Mouse (Mus musculus): ENCODE results near the gene Trio. TPM values are rescaled to one million over a fixed set of nuclear protein-coding genes. Genes with fewer than 3 reads are reported as not detected.
A peak's percentile ranks its signal among the peaks of the same experiment; 100 is the strongest.

The Trio gene
- polyA plus RNA-seq, 1 experiment from 2014 or later = 82.3 TPM

- 90% methylated on average over 6 of the region's 6 CpGs for WGBS
- ATAC-seq (ENCODE audit: insufficient number of reproducible peaks, insufficient read depth, low FRiP score, low TSS enrichment, low read depth) = no peak
Measured at GRCm38 (mm10) chr15:28037651-28038050, 12.0 kb upstream of the Trio start.

GRCm38 (mm10) chr15:28035601-28036000, 10.0 kb upstream of the Trio start:
- ATAC-seq (ENCODE audit: insufficient number of reproducible peaks, insufficient read depth, low FRiP score, low TSS enrichment, low read depth) = no peak
- WGBS = 85% methylated on average over 10 of the region's 10 CpGs
- no peak overlapping the region for H3K27ac ChIP-seq
- H3K4me1 ChIP-seq (replicated peaks) = no peaks in the 10 kb centered on the region
- H3K4me2 ChIP-seq = no peak overlapping the region
- H3K9ac ChIP-seq (replicated peaks) = no peak overlapping the region
- H3K9me3 ChIP-seq = no peaks in the 10 kb centered on the region
- H3K27me3 ChIP-seq = peaks cover 3% of the 10 kb centered on the region
- no peaks in the 10 kb centered on the region for H3K36me3 ChIP-seq
- no peak overlapping the region for H3K4me3 ChIP-seq (replicated peaks)

More at GRCm38 (mm10) chr15:28037651-28038050, 12.0 kb upstream of the Trio start:
- Histone ChIP-seq H3K9ac (replicated peaks) (no peak overlapping the region), H3K36me3 (no peaks in the 10 kb centered on the region), H3K4me1 (replicated peaks) (peaks cover 5% of the 10 kb centered on the region; the same call in 1 of the 2 replicates), H3K9me3 (no peaks in the 10 kb centered on the region), H3K4me3 (replicated peaks) (no peak overlapping the region), H3K27me3 (peaks cover 15% of the 10 kb centered on the region), H3K4me2 (no peak overlapping the region), H3K27ac (no peak overlapping the region)

- no peak overlapping the region for H3K4me2 ChIP-seq
- no peak overlapping the region for H3K9ac ChIP-seq (replicated peaks)
- 73% methylated on average over 10 of the region's 10 CpGs for WGBS
- no peak overlapping the region for H3K4me3 ChIP-seq (replicated peaks)
- H3K9me3 ChIP-seq = no peaks in the 10 kb centered on the region
- ATAC-seq (ENCODE audit: insufficient number of reproducible peaks, insufficient read depth, low FRiP score, low TSS enrichment, low read depth) = no peak
- H3K27me3 ChIP-seq = no peaks in the 10 kb centered on the region
- no peak overlapping the region for H3K27ac ChIP-seq
- H3K4me1 ChIP-seq (replicated peaks) = no peaks in the 10 kb centered on the region
- no peaks in the 10 kb centered on the region for H3K36me3 ChIP-seq
Measured at GRCm38 (mm10) chr15:28034636-28035035, 9.0 kb upstream of the Trio start.

GRCm38 (mm10) chr15:28029371-28029770, 3.7 kb upstream of the Trio start:
- no peak overlapping the region for H3K9ac ChIP-seq (replicated peaks)

GRCm38 (mm10) chr15:28028542-28028941, 2.9 kb upstream of the Trio start:
- Histone ChIP-seq H3K4me1 (replicated peaks) (peaks cover 14% of the 10 kb centered on the region), H3K4me2 (no peak overlapping the region), H3K9ac (replicated peaks) (no peak overlapping the region), H3K4me3 (replicated peaks) (no peak overlapping the region), H3K27me3 (no peaks in the 10 kb centered on the region), H3K27ac (no peak overlapping the region), H3K9me3 (no peaks in the 10 kb centered on the region), H3K36me3 (no peaks in the 10 kb centered on the region)
- WGBS = 94% methylated on average over 6 of the region's 6 CpGs
- no peak for ATAC-seq (ENCODE audit: insufficient number of reproducible peaks, insufficient read depth, low FRiP score, low TSS enrichment, low read depth)

More at GRCm38 (mm10) chr15:28029371-28029770, 3.7 kb upstream of the Trio start:
- Histone ChIP-seq H3K9me3 (no peaks in the 10 kb centered on the region), H3K4me3 (replicated peaks) (no peak overlapping the region), H3K27me3 (no peaks in the 10 kb centered on the region), H3K36me3 (no peaks in the 10 kb centered on the region), H3K4me2 (no peak overlapping the region), H3K4me1 (replicated peaks) (peaks cover 6% of the 10 kb centered on the region; the same call in 1 of the 2 replicates), H3K27ac (no peak overlapping the region)
- 89% methylated on average over 7 of the region's 7 CpGs for WGBS
- ATAC-seq (ENCODE audit: insufficient number of reproducible peaks, insufficient read depth, low FRiP score, low TSS enrichment, low read depth) = no peak

- Histone ChIP-seq H3K9me3 (no peaks in the 10 kb centered on the region), H3K27ac (no peak overlapping the region), H3K36me3 (no peaks in the 10 kb centered on the region), H3K9ac (replicated peaks) (peak overlapping the region; percentile 53), H3K4me2 (peak overlapping the region; percentile 94), H3K27me3 (no peaks in the 10 kb centered on the region), H3K4me3 (replicated peaks) (peak overlapping the region; percentile 94), H3K4me1 (replicated peaks) (peaks cover 36% of the 10 kb centered on the region)
- 1% methylated on average over 18 of the region's 18 CpGs for WGBS
- no peak for ATAC-seq (ENCODE audit: insufficient number of reproducible peaks, insufficient read depth, low FRiP score, low TSS enrichment, low read depth)
Measured at GRCm38 (mm10) chr15:28026167-28026481, 476 bp upstream of the Trio start.

GRCm38 (mm10) chr15:28024965-28025338, 696 bp downstream of the Trio start:
- ATAC-seq (ENCODE audit: insufficient number of reproducible peaks, insufficient read depth, low FRiP score, low TSS enrichment, low read depth) = peak; percentile 21
- Histone ChIP-seq H3K9me3 (no peaks in the 10 kb centered on the region), H3K36me3 (no peaks in the 10 kb centered on the region), H3K9ac (replicated peaks) (peak overlapping the region; percentile 97), H3K27me3 (no peaks in the 10 kb centered on the region), H3K27ac (peak overlapping the region; percentile 96), H3K4me2 (peak overlapping the region; percentile 94), H3K4me1 (replicated peaks) (peaks cover 43% of the 10 kb centered on the region), H3K4me3 (replicated peaks) (peak overlapping the region; percentile 94)
- under 1% methylated on average over 41 of the region's 54 CpGs for WGBS

GRCm38 (mm10) chr15:28024031-28024964, 1.4 kb downstream of the Trio start:
- Histone ChIP-seq H3K9ac (replicated peaks) (peak overlapping the region; percentile 97), H3K9me3 (no peaks in the 10 kb centered on the region), H3K4me1 (replicated peaks) (peaks cover 46% of the 10 kb centered on the region), H3K27ac (peak overlapping the region; percentile 96), H3K36me3 (no peaks in the 10 kb centered on the region), H3K4me3 (replicated peaks) (peak overlapping the region; percentile 94), H3K27me3 (no peaks in the 10 kb centered on the region), H3K4me2 (peak overlapping the region; percentile 94)
- WGBS = under 1% methylated on average over 70 of the region's 81 CpGs
- ATAC-seq (ENCODE audit: insufficient number of reproducible peaks, insufficient read depth, low FRiP score, low TSS enrichment, low read depth) = peak; percentile 44

- H3K4me2 ChIP-seq = peak overlapping the region; percentile 27
- no peak overlapping the region for H3K9ac ChIP-seq (replicated peaks)
Measured at GRCm38 (mm10) chr15:28021591-28022209, 3.9 kb downstream of the Trio start.

GRCm38 (mm10) chr15:28019393-28020070, 6.1 kb downstream of the Trio start:
- no peak overlapping the region for H3K4me3 ChIP-seq (replicated peaks)
- H3K27ac ChIP-seq = no peak overlapping the region
- peaks cover 47% of the 10 kb centered on the region for H3K4me1 ChIP-seq (replicated peaks)
- H3K4me2 ChIP-seq = no peak overlapping the region
- ATAC-seq (ENCODE audit: insufficient number of reproducible peaks, insufficient read depth, low FRiP score, low TSS enrichment, low read depth) = no peak
- 45% methylated on average over 7 of the region's 7 CpGs for WGBS
- no peaks in the 10 kb centered on the region for H3K36me3 ChIP-seq
- H3K9me3 ChIP-seq = no peaks in the 10 kb centered on the region
- no peaks in the 10 kb centered on the region for H3K27me3 ChIP-seq
- no peak overlapping the region for H3K9ac ChIP-seq (replicated peaks)

More at GRCm38 (mm10) chr15:28021591-28022209, 3.9 kb downstream of the Trio start:
- WGBS = 10% methylated on average over 15 of the region's 15 CpGs
- H3K27ac ChIP-seq = no peak overlapping the region
- no peaks in the 10 kb centered on the region for H3K27me3 ChIP-seq
- H3K4me1 ChIP-seq (replicated peaks) = peaks cover 53% of the 10 kb centered on the region
- no peaks in the 10 kb centered on the region for H3K9me3 ChIP-seq
- H3K4me3 ChIP-seq (replicated peaks) = no peak overlapping the region
- ATAC-seq (ENCODE audit: insufficient number of reproducible peaks, insufficient read depth, low FRiP score, low TSS enrichment, low read depth) = no peak
- no peaks in the 10 kb centered on the region for H3K36me3 ChIP-seq

- no peak for ATAC-seq (ENCODE audit: insufficient number of reproducible peaks, insufficient read depth, low FRiP score, low TSS enrichment, low read depth)
- Histone ChIP-seq H3K9me3 (no peaks in the 10 kb centered on the region), H3K27ac (no peak overlapping the region), H3K4me2 (no peak overlapping the region), H3K36me3 (no peaks in the 10 kb centered on the region), H3K27me3 (no peaks in the 10 kb centered on the region), H3K9ac (replicated peaks) (no peak overlapping the region), H3K4me3 (replicated peaks) (no peak overlapping the region), H3K4me1 (replicated peaks) (peaks cover 39% of the 10 kb centered on the region)
- WGBS = 75% methylated on average over 3 of the region's 3 CpGs
Measured at GRCm38 (mm10) chr15:28007516-28007915, 18.1 kb downstream of the Trio start.
